Mouse (Mus musculus): ENCODE measurements at regions not wholly inside any gene's neighbourhood (a gene's known extent, or its start where the extent isn't known, plus 50 kb on each side); places are given as distances from the start of the nearest gene placed in this dataset.

GRCm38 (mm10) chr16:95647854-95648253 is 54.0 kb upstream of the Ets2 start:
- H3K4me1 ChIP-seq (ENCODE audit: control insufficient read depth, insufficient read depth, low read length) = 0 out of 2 replicates have a peak, but pooled peaks cover 1% of the 10 kb centered on the region
- TF ChIP-seq EP300 (IDR thresholded peaks at IDR 0.05; ENCODE audit: insufficient read depth, low read depth, low read length) = peak; percentile 57; the same call in 1 of the 2 replicates
- TF ChIP-seq POLR2A (IDR thresholded peaks at IDR 0.05; ENCODE audit: insufficient read depth, low read depth, low read length) = no peak
- TF ChIP-seq CTCF (IDR thresholded peaks at IDR 0.05) = peak; percentile 95
- peak; percentile 63 to 82 for DNase-seq
- no peak overlapping the region for H3K4me3 ChIP-seq
- H3K27ac ChIP-seq = no peak overlapping the region
- no peaks in the 10 kb centered on the region for H3K36me3 ChIP-seq (ENCODE audit: control insufficient read depth, insufficient read depth, low read length)
- H3K9ac ChIP-seq (ENCODE audit: low read depth, low read length) = no peak overlapping the region
- intact Hi-C loops (cut with DNase I) = loop anchor here (1.0 kb wide), 2 partner anchors 297 to 316 kb away; no protein-coding TSS in a partner anchor
- H3K27me3 ChIP-seq (ENCODE audit: control insufficient read depth, insufficient read depth, low read length) = no peaks in the 10 kb centered on the region
- WGBS = 11% methylated on average over 13 of the region's 13 CpGs
- H3K79me2 ChIP-seq (replicated peaks; ENCODE audit: control insufficient read depth, insufficient read depth, low read length) = no peaks in the 10 kb centered on the region

GRCm38 (mm10) chr16:95642784-95643590 is 56.6 kb upstream of the Erg start:
- DNase-seq = no peak
- H3K27me3 ChIP-seq (ENCODE audit: control insufficient read depth, insufficient read depth, low read length) = no peaks in the 10 kb centered on the region
- no peaks in the 10 kb centered on the region for H3K79me2 ChIP-seq (replicated peaks; ENCODE audit: control insufficient read depth, insufficient read depth, low read length)
- no peak overlapping the region for H3K27ac ChIP-seq
- no peak overlapping the region for H3K9ac ChIP-seq (ENCODE audit: low read depth, low read length)
- no peak overlapping the region for H3K4me3 ChIP-seq
- intact Hi-C loops (cut with DNase I) = no loop called here
- TF ChIP-seq CTCF (IDR thresholded peaks at IDR 0.05) (no peak), EP300 (IDR thresholded peaks at IDR 0.05; ENCODE audit: insufficient read depth, low read depth, low read length) (no peak), POLR2A (IDR thresholded peaks at IDR 0.05; ENCODE audit: insufficient read depth, low read depth, low read length) (no peak)
- H3K36me3 ChIP-seq (ENCODE audit: control insufficient read depth, insufficient read depth, low read length) = no peaks in the 10 kb centered on the region
- H3K4me1 ChIP-seq (ENCODE audit: control insufficient read depth, insufficient read depth, low read length) = 0 out of 2 replicates have a peak, but pooled peaks cover 1% of the 10 kb centered on the region
- 64% methylated on average over 15 of the region's 15 CpGs for WGBS

- Histone ChIP-seq H3K4me3 (no peak overlapping the region), H3K36me3 (ENCODE audit: control insufficient read depth, insufficient read depth, low read length) (no peaks in the 10 kb centered on the region), H3K4me1 (ENCODE audit: control insufficient read depth, insufficient read depth, low read length) (no peaks in the 10 kb centered on the region), H3K27me3 (ENCODE audit: control insufficient read depth, insufficient read depth, low read length) (no peaks in the 10 kb centered on the region), H3K79me2 (replicated peaks; ENCODE audit: control insufficient read depth, insufficient read depth, low read length) (no peaks in the 10 kb centered on the region), H3K9ac (ENCODE audit: low read depth, low read length) (no peak overlapping the region), H3K27ac (no peak overlapping the region)
- TF ChIP-seq POLR2A (IDR thresholded peaks at IDR 0.05; ENCODE audit: insufficient read depth, low read depth, low read length) (no peak), CTCF (IDR thresholded peaks at IDR 0.05) (no peak), EP300 (IDR thresholded peaks at IDR 0.05; ENCODE audit: insufficient read depth, low read depth, low read length) (no peak)
- WGBS = 77% methylated on average over 3 of the region's 3 CpGs
- DNase-seq = no peak
- intact Hi-C loops (cut with DNase I) = no loop called here
These were observed 54.3 kb upstream of the Erg start for GRCm38 (mm10) chr16:95640670-95641069.

- 83% methylated on average over 3 of the region's 3 CpGs for WGBS
- no peak overlapping the region for H3K9ac ChIP-seq (ENCODE audit: low read depth, low read length)
- peak; percentile 21 for TF ChIP-seq CTCF (IDR thresholded peaks at IDR 0.05)
- no peak for TF ChIP-seq EP300 (IDR thresholded peaks at IDR 0.05; ENCODE audit: insufficient read depth, low read depth, low read length)
- intact Hi-C loops (cut with DNase I) = no loop called here
- H3K36me3 ChIP-seq (ENCODE audit: control insufficient read depth, insufficient read depth, low read length) = no peaks in the 10 kb centered on the region
- no peak for DNase-seq
- H3K79me2 ChIP-seq (replicated peaks; ENCODE audit: control insufficient read depth, insufficient read depth, low read length) = no peaks in the 10 kb centered on the region
- H3K4me3 ChIP-seq = no peak overlapping the region
- no peaks in the 10 kb centered on the region for H3K4me1 ChIP-seq (ENCODE audit: control insufficient read depth, insufficient read depth, low read length)
- no peak overlapping the region for H3K27ac ChIP-seq
- no peaks in the 10 kb centered on the region for H3K27me3 ChIP-seq (ENCODE audit: control insufficient read depth, insufficient read depth, low read length)
These were observed 53.3 kb upstream of the Erg start for GRCm38 (mm10) chr16:95639677-95640076.

- Histone ChIP-seq H3K36me3 (ENCODE audit: control insufficient read depth, insufficient read depth, low read length) (no peaks in the 10 kb centered on the region), H3K79me2 (replicated peaks; ENCODE audit: control insufficient read depth, insufficient read depth, low read length) (no peaks in the 10 kb centered on the region), H3K4me1 (ENCODE audit: control insufficient read depth, insufficient read depth, low read length) (no peaks in the 10 kb centered on the region), H3K27me3 (ENCODE audit: control insufficient read depth, insufficient read depth, low read length) (no peaks in the 10 kb centered on the region), H3K27ac (no peak overlapping the region), H3K4me3 (no peak overlapping the region), H3K9ac (ENCODE audit: low read depth, low read length) (no peak overlapping the region)
- WGBS = 64% methylated on average over 7 of the region's 7 CpGs
- intact Hi-C loops (cut with DNase I) = no loop called here
- TF ChIP-seq POLR2A (IDR thresholded peaks at IDR 0.05; ENCODE audit: insufficient read depth, low read depth, low read length) (no peak), EP300 (IDR thresholded peaks at IDR 0.05; ENCODE audit: insufficient read depth, low read depth, low read length) (no peak), CTCF (IDR thresholded peaks at IDR 0.05) (no peak)
- DNase-seq = no peak
These were observed 51.5 kb upstream of the Erg start for GRCm38 (mm10) chr16:95637850-95638249.

- no peaks in the 10 kb centered on the region for H3K4me1 ChIP-seq (ENCODE audit: control insufficient read depth, insufficient read depth, low read length)
- no peak for TF ChIP-seq POLR2A (IDR thresholded peaks at IDR 0.05; ENCODE audit: insufficient read depth, low read depth, low read length)
- no peak for TF ChIP-seq EP300 (IDR thresholded peaks at IDR 0.05; ENCODE audit: insufficient read depth, low read depth, low read length)
- no peak for TF ChIP-seq CTCF (IDR thresholded peaks at IDR 0.05)
- DNase-seq = no peak
- no peaks in the 10 kb centered on the region for H3K36me3 ChIP-seq (ENCODE audit: control insufficient read depth, insufficient read depth, low read length)
- 60% methylated on average over 7 of the region's 7 CpGs for WGBS
- no peak overlapping the region for H3K27ac ChIP-seq
- no peak overlapping the region for H3K9ac ChIP-seq (ENCODE audit: low read depth, low read length)
- no peaks in the 10 kb centered on the region for H3K27me3 ChIP-seq (ENCODE audit: control insufficient read depth, insufficient read depth, low read length)
- no peaks in the 10 kb centered on the region for H3K79me2 ChIP-seq (replicated peaks; ENCODE audit: control insufficient read depth, insufficient read depth, low read length)
- intact Hi-C loops (cut with DNase I) = no loop called here
- no peak overlapping the region for H3K4me3 ChIP-seq
These were observed 50.2 kb upstream of the Erg start for GRCm38 (mm10) chr16:95636615-95637014.

All from heart, adult 2 months (tissue).